Mouse (Mus musculus) adrenal gland, adult 18-20 months (tissue): ENCODE measurements around the gene Coro2a. TPM values are rescaled to one million over a fixed set of nuclear protein-coding genes. Genes with fewer than 3 reads are reported as not detected.
"Not testable (repeated sequence)": the region's sequence is repeated elsewhere in the genome, so short reads cannot be mapped to it uniquely, and the experiment has no call there.

Source experiments
- DNase-seq, 2 experiments: peaks; one replicate each; pipeline ENCODE4 v3.0.0; 2021 to 2022; ENCODE audit warnings: low spot score in 2 of 2
- long read RNA-seq, 2 experiments: library from polyadenylated mRNA; stranded (forward); transcript quantifications; one replicate each; pipeline ENCODE4 v2.0.0; 2021
- total RNA-seq, 2 experiments: library from RNA; stranded (reverse); gene quantifications; 1 replicate in 1 of 2; 2 replicates in 1 of 2; pipeline ENCODE4 v1.2.3; 2021

Gene Coro2a
- total RNA-seq, result 1 to 10 TPM; 2.1 to 2.6 TPM
- long read RNA-seq, experiment 1, full-length matches to known transcripts, result 1 of 2 reads
- long read RNA-seq, experiment 1, partial matches to known transcripts, result 0 of 2 reads
- long read RNA-seq, experiment 1, other reads (novel, unspliced or antisense), result 1 of 2 reads
- long read RNA-seq, experiment 2, partial matches to known transcripts, result 0 of 2 reads
- long read RNA-seq, experiment 2, other reads (novel, unspliced or antisense), result 2 of 2 reads

DNA sequence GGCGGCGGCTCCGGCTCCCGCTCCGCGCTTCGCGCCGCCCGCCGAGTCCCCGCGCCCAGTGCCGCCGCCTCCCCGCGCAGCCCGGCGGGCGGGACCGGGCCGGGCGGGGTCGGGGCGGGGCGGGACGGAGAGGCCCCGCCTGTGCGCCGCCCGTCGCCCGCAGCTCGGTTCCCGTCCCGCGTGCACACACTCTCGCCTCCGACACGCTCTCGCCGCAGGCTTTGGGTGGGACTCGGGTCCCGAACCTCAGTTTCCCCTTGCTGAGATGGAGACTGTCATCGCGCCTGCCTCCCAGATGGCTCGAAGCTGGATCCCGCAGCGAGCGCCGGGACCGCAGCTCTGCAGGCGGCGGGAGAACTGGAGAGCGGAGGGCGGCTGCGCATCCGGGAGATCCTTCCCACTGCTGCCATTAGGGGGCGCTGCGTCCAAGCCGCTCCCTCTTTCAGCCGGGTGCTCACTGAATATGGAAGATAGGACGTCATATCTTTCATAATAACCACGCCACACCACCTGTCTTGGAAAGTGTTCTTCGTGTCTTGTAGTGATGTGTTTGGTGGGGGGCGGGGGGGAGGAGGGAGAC lies at the start of gene Coro2a:
Gene Coro2a (minus strand): TSS at position 359 of the 580 bp plus-strand sequence.
- peak; percentile 88 to 90 for DNase-seq

DNA sequence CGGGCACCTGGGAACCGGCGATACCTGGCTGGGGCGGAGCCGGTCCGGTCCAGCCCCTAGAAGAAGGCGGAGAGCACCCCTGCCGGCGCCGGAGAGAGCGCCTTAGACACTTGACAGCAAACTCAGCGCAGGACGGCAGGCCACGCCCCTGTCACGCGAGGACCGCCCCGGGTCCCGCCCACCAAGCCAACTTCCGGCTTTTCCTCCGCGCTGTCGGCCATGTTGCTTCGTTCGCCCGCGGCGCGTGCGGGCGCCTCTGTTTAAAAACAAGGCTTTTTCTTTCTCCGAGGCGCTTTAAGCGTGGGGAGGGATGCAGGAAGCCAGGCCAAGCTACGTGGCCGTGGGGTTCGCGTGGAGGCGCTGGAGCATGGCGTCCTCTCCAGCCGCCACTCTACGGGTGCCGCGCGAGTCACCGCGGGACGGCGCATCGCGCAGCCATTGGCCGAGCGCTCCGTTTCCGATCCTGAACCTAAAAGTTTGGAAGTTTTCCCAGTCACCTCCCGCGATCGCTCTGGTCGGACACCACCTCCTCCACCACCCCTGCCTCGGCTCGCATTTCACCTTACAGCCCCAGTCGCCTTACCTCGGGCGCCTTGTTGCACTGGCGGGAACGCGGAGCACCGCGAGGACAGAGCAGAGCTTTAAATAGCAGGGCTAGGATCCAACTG lies 48.2 kb upstream of the Coro2a start, which contains the start of gene Tbc1d2:
Gene Tbc1d2 (minus strand): TSS at position 124 of the 668 bp plus-strand sequence.
- DNase-seq, result peak; percentile 95 to 96

DNA sequence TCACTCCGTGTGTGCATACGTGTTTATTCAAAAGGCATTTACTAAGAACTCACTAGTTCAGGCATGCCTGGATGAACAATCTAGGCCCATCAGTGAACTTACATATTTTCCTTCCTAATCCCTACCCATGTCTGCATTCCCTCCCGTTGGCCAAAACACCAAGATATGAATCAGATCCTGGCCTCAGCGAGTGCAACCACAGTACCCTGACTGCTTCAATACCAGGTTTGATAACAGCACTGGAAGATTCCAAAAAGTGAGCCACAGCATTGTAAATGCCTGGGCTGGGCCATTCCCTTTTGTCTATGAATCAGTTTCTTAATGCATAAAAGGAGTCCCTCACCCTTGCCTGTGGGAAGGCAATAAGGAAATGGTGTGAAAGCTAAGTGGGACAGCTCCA lies 47.2 kb upstream of the Coro2a start:
- DNase-seq, result no peak

DNA sequence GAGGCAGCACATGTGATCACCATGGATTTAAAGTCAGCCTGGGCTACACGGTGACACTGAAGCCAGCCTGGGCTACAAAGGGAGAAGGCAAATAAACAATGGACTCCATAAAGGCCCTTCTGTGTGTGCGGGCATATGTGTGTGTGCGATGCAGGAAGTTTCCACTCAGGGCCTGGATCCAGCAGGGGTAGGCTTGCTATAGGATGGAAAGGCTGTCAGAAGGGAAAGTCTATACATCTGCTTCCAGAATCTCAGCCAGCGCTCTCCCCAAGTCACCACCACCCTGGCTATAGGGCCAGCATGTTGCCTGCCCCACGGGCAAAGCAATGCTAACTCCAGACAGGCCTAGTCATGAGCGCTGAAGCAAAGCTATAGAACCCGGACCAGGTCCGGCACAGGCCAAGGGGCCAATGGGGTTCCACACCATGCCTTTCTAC lies 41.7 kb upstream of the Coro2a start:
- DNase-seq, result no peak

DNA sequence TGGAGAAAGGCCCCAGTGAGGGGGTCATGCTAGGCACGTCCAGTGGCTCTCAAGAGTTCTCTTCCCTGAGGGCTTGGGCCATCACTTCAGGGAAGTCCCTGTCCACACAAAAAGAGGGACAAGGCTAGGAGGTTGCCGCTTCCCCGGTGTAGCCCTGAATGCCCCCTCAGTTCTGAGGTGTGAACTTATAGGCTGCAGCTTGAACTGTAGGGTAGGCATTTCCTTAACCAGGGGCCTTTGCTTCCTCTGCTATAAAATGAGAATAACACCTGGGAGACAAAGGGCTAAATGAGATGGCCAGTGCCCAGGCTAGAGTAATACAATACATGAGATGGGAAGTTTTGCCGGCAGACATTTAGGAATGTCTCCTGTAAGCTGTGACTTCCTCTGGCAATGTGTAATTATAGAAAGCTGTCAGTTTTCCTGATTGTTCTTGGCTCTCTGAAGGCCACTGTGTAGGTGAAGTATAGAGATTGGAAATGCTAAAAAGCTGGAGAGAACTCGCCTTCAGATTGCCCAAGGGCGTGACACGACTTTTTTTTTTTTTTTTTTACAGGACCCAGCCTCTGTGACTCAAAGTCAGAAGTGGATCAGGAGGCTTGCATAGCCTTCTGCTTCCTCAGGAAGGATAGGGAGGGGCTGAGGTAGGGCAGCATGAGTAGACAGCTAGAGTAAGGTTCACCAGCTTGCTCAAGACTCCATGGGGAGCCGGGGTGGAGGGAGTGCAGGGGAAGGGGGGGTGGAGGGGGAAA lies 41.1 kb upstream of the Coro2a start:
- DNase-seq, result no peak

DNA sequence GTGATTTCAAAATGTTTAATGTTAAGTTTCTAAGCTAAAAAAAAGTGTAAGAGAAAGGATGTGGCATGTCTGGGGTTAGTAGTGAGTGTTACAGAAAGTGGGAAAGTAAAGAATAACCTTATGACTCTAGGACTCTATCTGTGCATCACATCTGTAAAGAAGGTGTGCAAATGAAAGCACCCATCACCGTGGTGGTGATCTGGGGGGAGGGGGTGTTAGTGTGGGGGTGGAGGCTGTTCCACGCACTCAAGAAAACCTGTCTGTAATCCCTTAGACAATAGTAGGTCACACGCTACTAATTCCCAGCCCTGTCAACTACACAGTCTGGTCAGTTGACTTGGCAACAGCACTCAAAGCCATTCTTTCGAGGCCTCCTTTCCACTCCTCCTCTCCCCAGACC lies 39.3 kb upstream of the Coro2a start:
- no peak for DNase-seq

DNA sequence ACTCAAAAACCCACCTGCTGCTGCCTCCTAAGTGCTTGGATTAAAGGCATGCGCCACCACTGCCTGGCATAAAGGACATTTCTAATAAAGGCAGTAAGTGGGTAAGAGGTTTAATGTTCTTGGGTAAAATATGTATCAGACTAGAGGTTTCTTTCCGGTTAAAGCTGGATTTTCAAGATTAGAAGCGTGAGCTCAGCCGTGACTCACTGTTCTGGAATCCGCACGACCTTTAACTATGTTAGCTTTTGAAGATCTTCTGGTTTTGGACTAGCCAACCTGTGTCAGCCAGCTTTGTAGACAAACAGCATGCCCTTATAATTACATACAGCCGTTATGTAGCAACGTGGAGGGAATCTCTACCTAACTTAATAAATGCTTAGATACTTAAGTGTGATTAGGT lies 37.9 kb upstream of the Coro2a start:
- no peak for DNase-seq

DNA sequence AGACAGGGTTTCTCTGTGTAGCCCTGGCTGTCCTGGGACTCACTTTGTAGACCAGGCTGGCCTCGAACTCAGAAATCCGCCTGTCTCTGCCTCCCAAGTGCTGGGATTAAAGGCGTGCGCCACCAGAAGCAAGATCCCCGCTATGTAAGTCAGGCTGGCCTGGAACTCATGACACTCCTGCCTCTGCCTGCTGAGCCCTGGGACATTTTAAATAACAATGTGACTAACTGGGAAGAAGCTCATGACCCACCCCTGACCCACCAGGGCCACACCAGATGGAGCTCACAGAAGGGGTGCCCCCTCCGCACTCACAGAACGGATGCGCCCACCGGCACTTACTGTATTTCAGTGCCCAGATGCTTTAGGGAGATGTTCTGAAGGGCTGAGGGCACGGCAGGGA lies 35.2 kb upstream of the Coro2a start:
- DNase-seq, result not testable (repeated sequence)

DNA sequence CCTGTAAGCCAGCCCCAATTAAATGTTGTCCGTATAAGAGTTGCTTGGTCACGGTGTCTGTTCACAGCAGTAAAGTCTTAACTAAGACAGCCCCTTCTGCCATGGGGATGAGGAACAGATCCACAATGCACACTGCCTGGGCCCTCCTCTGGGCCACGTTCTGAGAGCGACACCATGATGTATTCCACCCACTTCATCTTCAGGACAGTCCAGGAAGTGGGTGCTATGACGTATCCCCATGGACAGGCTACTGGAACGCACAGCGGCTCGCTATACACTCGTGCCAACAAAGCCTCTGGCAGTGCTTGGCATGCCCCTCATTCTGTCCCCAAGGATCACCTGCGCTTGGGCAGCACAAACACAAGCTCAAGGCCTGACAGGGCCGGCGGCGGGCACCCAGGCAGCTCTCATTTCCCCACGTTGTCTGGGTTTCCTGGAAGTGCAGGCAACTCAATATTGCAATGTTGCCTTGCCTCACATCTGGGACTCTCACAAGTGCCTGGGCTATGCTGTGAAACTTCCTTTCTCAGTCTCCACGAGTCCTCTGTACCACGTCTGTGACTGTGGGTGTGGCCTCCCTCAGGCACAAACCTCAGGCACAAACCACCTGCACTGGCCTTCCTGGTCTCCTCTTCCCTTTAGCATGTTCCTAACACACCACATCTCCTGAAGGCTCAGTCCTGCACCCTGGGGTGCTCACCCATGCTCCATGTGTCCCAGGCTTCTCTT lies 33.9 kb upstream of the Coro2a start:
- no peak for DNase-seq

DNA sequence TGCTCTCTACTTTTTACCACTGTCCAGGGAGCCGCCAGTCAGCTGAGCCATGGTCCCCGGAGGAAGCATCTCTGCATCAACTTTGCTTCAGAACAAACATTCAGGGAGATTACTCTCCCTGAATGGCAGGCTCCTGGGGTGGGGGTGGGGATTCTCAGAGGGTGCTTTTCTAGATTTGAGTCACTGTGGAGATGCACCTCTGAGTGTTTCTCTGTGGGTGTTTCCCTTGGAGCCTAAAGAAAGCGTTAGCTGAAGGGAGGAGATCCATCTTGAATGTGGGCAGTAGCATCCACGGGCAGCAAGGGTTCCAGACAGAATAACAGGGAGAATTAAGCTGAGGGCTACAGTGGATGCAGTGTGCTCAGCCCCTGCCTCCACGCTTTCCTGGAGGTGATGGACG lies 32.9 kb upstream of the Coro2a start:
- no peak for DNase-seq

DNA sequence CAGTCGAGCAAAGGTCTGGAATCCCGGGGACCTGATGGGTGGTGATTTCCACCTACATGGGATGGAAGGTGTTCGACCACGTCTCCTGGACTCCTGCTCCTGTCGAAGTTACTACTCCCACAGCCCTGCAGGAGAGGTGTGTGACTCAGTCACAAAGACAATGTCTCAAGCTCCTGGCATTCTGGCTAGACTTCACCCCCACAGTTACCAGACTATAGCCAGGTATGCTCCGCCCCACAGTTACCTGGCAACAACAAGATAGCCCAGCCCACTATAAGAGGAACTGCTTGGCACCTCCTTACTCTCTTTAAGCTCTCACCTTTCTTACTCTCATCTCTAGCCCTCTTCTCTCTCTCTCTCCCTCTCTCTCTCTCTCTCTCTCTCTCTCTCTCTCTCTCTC lies 31.6 kb upstream of the Coro2a start:
- not testable (repeated sequence) for DNase-seq

DNA sequence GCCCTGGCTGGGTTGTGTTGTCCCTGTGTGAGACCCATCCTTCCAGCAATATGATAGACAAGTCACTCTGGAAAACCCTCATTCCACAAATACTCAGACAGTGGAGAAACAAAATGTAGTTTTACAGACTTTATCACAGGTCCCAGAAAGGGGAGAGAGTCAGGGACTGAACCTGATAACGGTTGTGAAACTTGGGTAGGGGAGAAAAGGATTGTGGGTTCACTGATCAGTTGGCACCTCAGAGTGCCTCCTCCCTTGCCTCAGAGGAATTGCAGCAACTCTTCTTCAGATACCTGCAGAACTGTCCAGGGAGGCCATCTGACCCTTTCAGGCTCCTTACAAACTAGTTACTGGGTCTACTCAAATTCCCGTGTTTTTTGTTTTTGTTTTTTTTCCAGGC lies 30.5 kb upstream of the Coro2a start:
- DNase-seq, result no peak

DNA sequence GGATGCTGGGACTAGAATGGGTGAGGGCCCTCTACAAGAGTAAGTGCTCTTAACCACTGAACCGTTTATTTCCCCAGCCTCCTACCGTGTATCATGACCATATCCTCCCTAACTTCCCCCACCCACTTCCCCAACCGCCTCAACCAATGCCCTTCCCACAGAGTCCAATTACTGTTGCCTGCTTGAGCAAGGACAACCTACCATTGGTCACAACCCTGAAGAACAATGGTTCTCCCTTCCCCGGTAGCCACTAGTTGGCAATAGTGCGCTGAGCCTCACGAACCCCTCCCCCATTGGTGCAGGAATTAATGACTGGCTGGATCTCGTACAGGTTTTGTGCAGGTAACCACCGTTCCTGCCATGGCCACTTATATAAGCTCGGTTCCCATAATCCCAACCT lies 28.4 kb upstream of the Coro2a start:
- no peak for DNase-seq

DNA sequence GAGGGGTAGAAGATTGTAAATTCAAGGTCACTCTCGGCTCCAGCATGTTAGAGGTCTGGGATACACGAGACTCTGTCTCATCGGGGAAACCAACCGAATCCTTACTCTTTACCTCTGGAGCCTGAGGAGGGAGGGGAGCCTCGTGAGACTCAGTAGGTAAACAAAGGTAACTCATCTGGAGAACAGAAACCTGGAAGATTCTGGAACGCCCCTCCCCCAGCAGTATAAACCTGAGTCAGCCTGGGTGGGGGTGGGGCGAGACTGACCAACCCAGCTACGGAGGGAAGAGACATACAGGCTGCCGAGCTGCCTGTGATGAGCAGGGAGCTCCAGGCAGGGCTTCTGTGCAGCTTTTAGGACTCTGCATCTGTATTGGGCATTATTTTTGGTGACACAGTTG lies 26.9 kb upstream of the Coro2a start:
- DNase-seq, result no peak

DNA sequence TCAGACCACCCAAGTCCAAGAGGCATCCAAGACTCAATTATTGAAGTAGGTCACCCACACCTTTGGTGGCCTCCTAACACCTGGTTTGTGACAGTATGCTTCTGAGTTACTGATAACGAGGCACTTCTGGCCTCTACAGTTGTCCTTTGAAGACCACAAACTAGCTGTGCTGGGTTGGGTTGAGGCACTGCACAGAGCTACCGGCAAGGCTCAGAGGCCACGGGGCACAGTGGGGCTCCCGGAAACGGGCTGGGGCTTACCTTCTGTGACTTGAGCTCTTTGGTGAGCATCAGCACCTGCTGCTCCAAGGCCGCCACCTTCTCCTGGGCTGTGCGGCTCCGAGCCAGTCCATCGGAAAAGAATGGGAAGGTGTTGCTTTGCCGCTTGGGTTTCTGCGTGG lies 26.1 kb upstream of the Coro2a start:
- no peak for DNase-seq

DNA sequence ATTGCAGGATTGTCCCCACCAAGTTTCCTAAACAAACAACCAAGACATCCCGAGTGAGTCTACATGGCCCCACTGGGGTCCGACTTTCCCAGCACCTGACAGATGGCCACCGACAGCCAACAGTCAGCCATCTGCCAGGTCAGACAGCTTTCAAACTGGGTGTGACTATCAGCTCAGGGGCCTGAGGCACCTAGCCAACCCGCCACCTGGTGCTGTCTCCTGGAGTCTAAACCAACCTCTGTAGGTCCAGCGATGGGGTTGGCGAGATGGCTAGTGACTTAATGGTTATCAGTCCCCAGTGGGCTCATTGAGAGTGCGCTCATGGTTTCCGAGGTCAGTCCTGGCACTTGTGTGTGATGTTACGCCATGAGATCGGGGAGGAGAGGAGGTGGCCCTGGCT lies 23.1 kb upstream of the Coro2a start:
- DNase-seq, result no peak

DNA sequence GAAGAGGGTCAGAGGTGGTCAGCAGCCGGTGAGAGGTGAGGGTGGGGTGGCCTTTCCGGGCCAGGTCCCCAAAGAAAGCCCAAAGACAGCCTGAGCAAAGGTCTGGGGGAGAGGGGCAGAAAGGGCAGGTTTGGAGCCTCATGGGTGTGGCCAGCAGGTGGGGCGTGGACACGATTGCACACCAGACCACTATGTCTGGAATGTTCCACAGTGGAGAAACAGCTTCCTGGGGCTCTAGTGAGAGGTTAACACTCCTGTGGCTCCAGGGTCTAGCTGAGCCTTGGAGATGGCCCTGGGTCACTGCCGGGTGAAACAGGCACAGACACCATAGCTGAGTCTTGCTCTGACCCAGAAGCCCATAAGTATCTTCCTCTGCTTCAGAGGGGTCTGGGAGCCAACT lies 21.0 kb upstream of the Coro2a start:
- DNase-seq, result no peak

DNA sequence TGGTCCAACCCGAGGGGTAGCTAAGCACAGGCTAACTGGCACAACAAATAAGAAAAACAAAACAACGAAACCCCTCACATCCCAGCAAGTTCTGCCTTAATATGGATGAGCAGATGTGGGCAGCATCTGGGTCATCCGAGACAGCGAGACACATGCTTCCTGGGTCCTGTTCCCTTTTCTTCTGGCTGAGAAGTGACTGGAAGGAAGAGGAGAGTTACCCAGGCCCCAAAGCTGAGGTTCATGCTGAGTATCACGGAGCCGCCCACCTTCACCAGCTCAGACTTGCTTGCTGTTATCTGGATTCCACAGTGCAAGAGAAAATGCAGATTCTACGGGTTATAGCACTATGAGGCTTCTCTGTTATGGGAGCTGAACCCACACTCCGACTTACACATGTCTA lies 18.9 kb upstream of the Coro2a start:
- no peak for DNase-seq

DNA sequence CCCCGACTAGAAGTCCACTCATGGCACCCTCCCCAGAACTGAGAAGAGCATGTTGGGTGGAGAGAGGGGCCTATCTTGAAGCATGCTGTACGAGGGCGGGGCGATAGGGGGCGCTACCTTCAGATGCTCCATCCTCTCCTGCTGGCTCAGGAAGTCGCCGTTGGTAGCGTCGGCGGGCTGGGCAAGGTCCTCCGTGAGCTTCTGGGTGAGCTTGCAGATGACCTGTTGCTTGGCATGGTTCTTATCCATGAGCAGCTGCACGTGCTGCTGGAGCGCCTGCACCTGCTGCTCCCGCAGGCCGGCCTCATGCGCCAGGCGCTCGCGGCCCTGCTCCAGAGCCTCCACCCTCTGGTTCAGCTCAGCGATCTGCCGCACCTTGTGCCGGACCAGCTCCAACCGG lies 18.3 kb upstream of the Coro2a start:
- no peak for DNase-seq

DNA sequence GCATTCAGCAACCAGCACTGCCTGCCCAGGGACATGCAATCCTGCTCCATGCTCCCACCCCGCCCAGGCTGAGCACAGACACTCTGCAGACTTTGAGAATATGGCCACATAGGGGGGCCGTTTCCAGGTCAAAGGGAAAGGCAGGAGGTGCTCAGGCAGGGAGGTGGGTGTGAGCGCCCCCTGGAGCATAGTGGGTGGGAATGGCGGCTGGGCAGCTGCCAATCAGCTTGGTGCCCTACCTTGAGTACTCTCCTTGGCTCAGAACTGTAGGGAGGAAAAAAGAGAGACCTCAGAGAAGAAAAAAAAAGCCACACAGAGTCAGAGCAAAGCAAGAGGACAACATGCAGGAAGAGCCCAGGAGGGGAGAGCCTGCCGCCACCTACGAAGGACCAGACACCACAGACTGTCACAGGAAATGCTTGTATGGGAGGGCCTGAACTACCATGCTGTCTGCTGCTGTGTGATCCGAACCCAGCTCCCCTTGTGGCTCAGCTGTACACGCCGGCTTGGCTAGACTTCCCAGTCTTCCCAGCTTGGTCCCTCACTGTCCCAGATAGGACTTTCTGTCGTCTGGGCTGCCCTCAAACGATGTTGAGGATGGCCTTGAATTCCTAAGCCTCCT lies 16.3 kb upstream of the Coro2a start:
- no peak for DNase-seq

DNA sequence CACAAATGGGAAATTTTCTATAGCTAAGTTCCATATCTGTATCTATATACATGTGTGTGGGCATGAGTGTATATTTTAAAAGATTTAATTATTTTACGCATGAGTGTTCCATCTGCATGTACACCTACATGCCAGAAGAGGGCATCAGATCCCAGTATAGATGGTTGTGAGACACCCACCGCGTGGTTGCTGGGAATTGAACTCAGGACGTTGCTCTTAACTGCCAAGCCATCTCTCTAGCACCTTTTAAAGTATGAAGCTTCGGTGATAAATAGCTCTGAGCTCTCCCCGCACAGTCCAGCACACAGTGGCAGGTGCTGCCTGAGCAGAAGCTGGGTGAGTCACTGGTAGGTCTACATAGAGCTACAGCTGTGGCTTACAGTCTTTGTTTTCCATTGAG lies 15.4 kb upstream of the Coro2a start:
- DNase-seq, result no peak
